Mouse (Mus musculus) liver, embryonic 16.5 days (tissue): ENCODE results near the gene Cd151. TPM values are rescaled to one million over a fixed set of nuclear protein-coding genes. Genes with fewer than 3 reads are reported as not detected.

Experiments
- ATAC-seq: fragments of 200-750 bp; cut with Nextera tagmentation; 2 replicates; pipeline ENCODE4 v1.8.0; 2017; ENCODE audit warnings: low read depth, mild to moderate bottlenecking, moderate number of reproducible peaks, moderate library complexity
- H3K27ac ChIP-seq: fragments of 300-500 bp; sonication (generic); 2 replicates; pipeline ENCODE4 v1.5.1; 2014; ENCODE audit warnings: mild to moderate bottlenecking, low read length
- H3K27me3 ChIP-seq: fragments of 300-500 bp; sonication (generic); 2 replicates; pipeline ENCODE4 v1.6.1; 2014; ENCODE audit warnings: low read depth, low read length, mixed read lengths; ENCODE audit not compliant: control insufficient read depth, insufficient read depth
- H3K36me3 ChIP-seq: fragments of 300-500 bp; sonication (generic); 2 replicates; pipeline ENCODE4 v1.6.1; 2014; ENCODE audit warnings: mild to moderate bottlenecking; ENCODE audit not compliant: control insufficient read depth, insufficient read depth
- H3K4me1 ChIP-seq: fragments of 300-500 bp; sonication (generic); 2 replicates; pipeline ENCODE4 v1.6.1; 2014; ENCODE audit warnings: low read depth, low read length, mixed read lengths; ENCODE audit not compliant: control insufficient read depth
- H3K4me2 ChIP-seq: fragments of 300-500 bp; sonication (generic); 2 replicates; pipeline ENCODE4 v1.6.1; 2014; ENCODE audit warnings: low read depth, low read length, mixed read lengths
- H3K4me3 ChIP-seq: fragments of 300-500 bp; sonication (generic); 2 replicates; pipeline ENCODE4 v1.5.1; 2014; ENCODE audit warnings: low read depth, mild to moderate bottlenecking, low read length
- H3K9ac ChIP-seq: fragments of 300-500 bp; sonication (generic); 2 replicates; pipeline ENCODE4 v1.6.1; 2014; ENCODE audit warnings: low read depth, low read length
- H3K9me3 ChIP-seq: fragments of 300-500 bp; sonication (generic); replicated peaks from 2 replicates; pipeline ENCODE4 v1.6.1; 2016; ENCODE audit warnings: low read length; ENCODE audit not compliant: control insufficient read depth
- WGBS: fragments of 180-500 bp; shearing (Covaris S2); extraction: QIAGEN DNeasy Blood & Tissue Kit; methylation state at CpG from one replicate; pipeline ENCODE4 v1.1.7; 2014; ENCODE audit not compliant: insufficient replicate concordance; 5-methylcytosine and 5-hydroxymethylcytosine counted together
- polyA plus RNA-seq: library from polyadenylated mRNA; unstranded; fragments of >200 nt; fragmentation: Nextera tagmentation; extraction: Ambion mirVana; gene quantifications from 2 replicates; pipeline ENCODE4 v1.2.1, GENCODE M21; 2015

The Cd151 gene
- polyA plus RNA-seq, 1 experiment from 2014 or later: 6.9 TPM

DNA sequence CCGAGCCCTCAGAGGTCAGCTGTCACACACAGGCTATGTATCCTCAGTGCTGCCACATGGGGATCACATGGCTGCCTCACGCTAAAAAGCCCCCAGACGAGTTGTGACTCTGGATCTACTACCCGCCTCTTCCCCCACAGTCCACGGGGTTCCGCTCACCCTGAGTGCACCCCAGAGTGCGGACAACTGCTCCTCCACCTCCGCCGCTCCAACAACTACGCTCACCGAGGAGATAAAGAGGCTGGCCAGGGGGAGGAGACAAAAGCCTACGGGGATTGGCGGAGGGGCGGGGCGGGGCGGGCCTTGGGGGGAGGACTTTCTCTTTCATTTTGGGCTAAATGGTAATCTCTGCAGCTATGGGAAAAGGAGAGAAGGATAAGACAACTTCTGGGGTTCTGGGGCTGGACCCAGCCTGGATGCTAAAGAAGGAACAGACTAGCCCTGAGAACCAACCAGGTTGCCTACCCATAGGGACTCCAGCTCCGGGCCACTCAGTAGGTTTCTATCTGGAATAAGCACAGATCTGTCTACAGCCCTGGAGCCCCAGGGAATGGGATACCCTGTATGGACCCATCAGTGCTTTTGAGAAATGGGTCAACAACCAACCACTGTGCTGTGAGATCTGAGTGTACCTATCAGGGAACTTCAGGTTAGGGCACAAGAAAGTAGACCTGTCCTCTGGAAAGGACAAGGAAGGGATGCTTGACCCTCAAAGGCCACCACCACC, 31.9 kb upstream of the Cd151 start:
- peak overlapping the region; percentile 60 for H3K4me3 ChIP-seq
- peak overlapping the region; percentile 82 for H3K4me2 ChIP-seq
- no peaks in the 10 kb centered on the region for H3K9me3 ChIP-seq
- H3K27me3 ChIP-seq: no peaks in the 10 kb centered on the region
- 4% methylated on average over 17 of the region's 17 CpGs for WGBS
- peak overlapping the region; percentile 56; the same call in 1 of the 2 replicates for H3K27ac ChIP-seq
- H3K4me1 ChIP-seq: peaks cover 44% of the 10 kb centered on the region
- peaks cover 21% of the 10 kb centered on the region for H3K36me3 ChIP-seq
- peak; percentile 71 for ATAC-seq
- H3K9ac ChIP-seq: peak overlapping the region; percentile 63

- Histone ChIP-seq H3K4me1 (peaks cover 49% of the 10 kb centered on the region), H3K4me3 (peak overlapping the region; percentile 60; the same call in 1 of the 2 replicates), H3K27ac (peak overlapping the region; percentile 66), H3K9ac (no peak overlapping the region), H3K27me3 (no peaks in the 10 kb centered on the region), H3K36me3 (peaks cover 23% of the 10 kb centered on the region), H3K9me3 (no peaks in the 10 kb centered on the region), H3K4me2 (peak overlapping the region; percentile 92)
- WGBS: 67% methylated on average over 9 of the region's 9 CpGs
- no peak for ATAC-seq
Measured at GRCm38 (mm10) chr7:141435856-141436522, 31.2 kb upstream of the Cd151 start.

- peak overlapping the region; percentile 66 for H3K27ac ChIP-seq
- H3K9ac ChIP-seq: peak overlapping the region; percentile 71; the same call in 1 of the 2 replicates
- peak overlapping the region; percentile 92 for H3K4me2 ChIP-seq
- H3K4me3 ChIP-seq: peak overlapping the region; percentile 71
- 40% methylated on average over 2 of the region's 2 CpGs for WGBS
- H3K36me3 ChIP-seq: peaks cover 27% of the 10 kb centered on the region
- H3K27me3 ChIP-seq: no peaks in the 10 kb centered on the region
- no peak for ATAC-seq
- no peaks in the 10 kb centered on the region for H3K9me3 ChIP-seq
- H3K4me1 ChIP-seq: peaks cover 54% of the 10 kb centered on the region
Measured at GRCm38 (mm10) chr7:141436523-141436892, 30.7 kb upstream of the Cd151 start.

DNA sequence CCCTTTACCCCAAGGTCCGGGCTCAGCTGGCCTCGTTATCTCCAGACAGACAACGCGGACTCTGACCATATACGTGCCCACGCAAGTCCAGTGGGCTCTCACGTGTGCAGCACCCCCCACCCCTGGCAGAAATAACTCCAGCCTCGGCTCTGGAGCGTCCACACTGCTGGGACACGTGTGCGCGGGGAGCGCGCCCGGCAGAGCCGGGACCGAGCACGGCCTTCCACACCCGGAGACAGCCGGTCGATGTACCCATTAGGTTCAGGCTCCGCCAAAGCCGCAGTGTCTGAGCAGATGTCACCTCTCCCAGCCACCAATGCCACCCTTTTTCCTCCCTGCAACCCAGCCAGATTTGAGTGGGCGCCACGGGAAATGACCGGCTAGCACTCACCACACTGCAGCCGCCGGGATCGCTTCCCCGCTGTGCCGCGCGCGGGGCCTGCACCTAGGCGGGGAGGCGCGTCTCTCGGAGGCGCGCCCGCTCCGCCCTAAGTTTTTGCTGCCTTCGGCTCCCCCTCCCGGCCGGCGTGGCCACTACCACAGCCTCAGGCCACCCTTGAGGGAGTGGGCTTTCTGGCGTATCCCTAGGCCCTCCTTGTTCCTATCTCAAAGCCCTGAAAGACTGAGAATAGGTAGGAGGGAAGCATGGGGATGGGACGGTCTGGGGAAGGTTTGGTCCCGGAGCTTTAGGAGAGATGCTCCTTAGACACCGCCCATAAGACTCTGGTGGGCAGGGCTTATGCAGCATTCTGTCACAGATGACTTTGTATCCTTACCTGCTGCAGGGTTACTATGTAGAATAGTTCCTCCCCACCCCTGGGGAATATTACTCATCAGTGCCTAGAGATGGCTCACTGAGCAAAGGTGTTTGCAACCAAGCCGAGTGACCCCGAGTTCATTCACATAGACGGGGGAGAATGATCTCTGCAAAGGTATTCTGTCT, 29.7 kb upstream of the Cd151 start, which contains the start of gene Slc25a22:
Gene Slc25a22 (minus strand): TSS at position 715 of the 943 bp plus-strand sequence.
- Histone ChIP-seq H3K9me3 (no peaks in the 10 kb centered on the region), H3K27ac (peak within 1 kb of the TSS; percentile 66), H3K4me1 (peaks cover 60% of the 10 kb centered on the region), H3K36me3 (peaks cover 30% of the 10 kb centered on the region), H3K4me2 (peak within 1 kb of the TSS; percentile 92), H3K4me3 (peak within 1 kb of the TSS; percentile 71), H3K9ac (peak within 1 kb of the TSS; percentile 71), H3K27me3 (no peaks in the 10 kb centered on the region)
- ATAC-seq: peak; percentile 76
- WGBS: 6% methylated on average over 53 of the region's 53 CpGs

- Histone ChIP-seq H3K4me1 (peaks cover 70% of the 10 kb centered on the region), H3K27me3 (no peaks in the 10 kb centered on the region), H3K4me2 (no peak overlapping the region), H3K9ac (no peak overlapping the region), H3K4me3 (no peak overlapping the region), H3K9me3 (no peaks in the 10 kb centered on the region), H3K36me3 (peaks cover 30% of the 10 kb centered on the region), H3K27ac (no peak overlapping the region)
- no peak for ATAC-seq
- WGBS: 87% methylated on average over 12 of the region's 12 CpGs
Measured at GRCm38 (mm10) chr7:141438201-141438968, 28.8 kb upstream of the Cd151 start.

DNA sequence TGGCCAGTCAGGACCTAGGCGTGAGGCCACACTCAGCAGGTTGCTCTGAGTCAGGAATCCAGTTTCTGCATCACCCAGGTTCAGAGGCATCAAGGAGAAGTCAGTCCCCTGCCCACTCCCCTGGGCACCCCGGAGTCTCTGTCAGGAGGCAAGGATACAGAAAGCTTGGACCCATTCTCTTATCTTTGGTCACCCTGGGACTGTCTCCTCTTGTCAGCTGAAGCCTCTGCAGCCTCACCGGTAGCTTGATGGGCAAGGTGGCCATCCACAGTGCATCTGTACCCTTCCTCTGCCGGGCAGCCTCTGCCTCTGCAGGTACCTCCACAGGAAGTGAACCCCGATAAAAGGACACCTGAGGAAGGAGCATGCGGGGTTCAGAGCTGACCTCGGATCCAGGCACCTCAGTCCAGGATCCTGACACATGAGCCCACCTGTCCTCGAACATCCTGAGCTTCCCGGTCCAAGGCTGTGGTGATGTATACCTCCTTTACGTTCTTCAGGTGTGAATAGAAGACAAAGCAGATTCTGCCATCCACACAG, 28.0 kb upstream of the Cd151 start:
- Histone ChIP-seq H3K4me2 (no peak overlapping the region), H3K4me3 (no peak overlapping the region), H3K9me3 (no peaks in the 10 kb centered on the region), H3K36me3 (peaks cover 30% of the 10 kb centered on the region), H3K27ac (no peak overlapping the region), H3K27me3 (no peaks in the 10 kb centered on the region), H3K4me1 (peaks cover 68% of the 10 kb centered on the region), H3K9ac (no peak overlapping the region)
- WGBS: 82% methylated on average over 10 of the region's 10 CpGs
- ATAC-seq: no peak

GRCm38 (mm10) chr7:141439811-141440210, 27.4 kb upstream of the Cd151 start:
- Histone ChIP-seq H3K9me3 (no peaks in the 10 kb centered on the region), H3K4me2 (no peak overlapping the region), H3K27ac (no peak overlapping the region), H3K9ac (no peak overlapping the region), H3K27me3 (no peaks in the 10 kb centered on the region), H3K4me1 (peaks cover 67% of the 10 kb centered on the region), H3K4me3 (no peak overlapping the region), H3K36me3 (peaks cover 30% of the 10 kb centered on the region)
- ATAC-seq: no peak
- 95% methylated on average over 11 of the region's 11 CpGs for WGBS

DNA sequence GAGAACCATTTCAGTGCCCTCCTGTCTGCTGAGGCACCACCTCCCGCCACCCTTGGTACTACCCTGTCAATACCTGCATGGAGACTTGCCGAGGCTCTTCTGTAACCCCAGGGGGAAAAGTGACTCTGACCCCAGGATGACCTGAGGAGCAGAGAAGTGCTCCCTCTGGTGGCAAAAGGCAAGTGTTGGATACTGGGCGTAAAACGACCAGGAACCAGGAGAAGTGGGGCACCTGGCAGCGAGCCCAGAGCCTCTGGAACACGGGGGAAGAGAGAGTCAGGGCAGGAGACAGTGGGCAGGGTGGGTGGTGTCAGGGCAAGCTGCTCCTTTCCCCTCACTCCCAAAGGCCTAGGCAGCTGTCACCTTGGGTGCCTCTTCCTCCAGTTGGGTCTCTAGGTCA, 26.6 kb upstream of the Cd151 start:
- no peak overlapping the region for H3K9ac ChIP-seq
- peaks cover 60% of the 10 kb centered on the region for H3K4me1 ChIP-seq
- no peak overlapping the region for H3K4me2 ChIP-seq
- ATAC-seq: no peak
- peaks cover 30% of the 10 kb centered on the region for H3K36me3 ChIP-seq
- H3K27ac ChIP-seq: no peak overlapping the region
- no peak overlapping the region for H3K4me3 ChIP-seq
- H3K27me3 ChIP-seq: no peaks in the 10 kb centered on the region
- 32% methylated on average over 6 of the region's 6 CpGs for WGBS
- no peaks in the 10 kb centered on the region for H3K9me3 ChIP-seq
